Comparison of ENCODE assay signal across 10 mouse cellular contexts in the genomic region with DNA sequence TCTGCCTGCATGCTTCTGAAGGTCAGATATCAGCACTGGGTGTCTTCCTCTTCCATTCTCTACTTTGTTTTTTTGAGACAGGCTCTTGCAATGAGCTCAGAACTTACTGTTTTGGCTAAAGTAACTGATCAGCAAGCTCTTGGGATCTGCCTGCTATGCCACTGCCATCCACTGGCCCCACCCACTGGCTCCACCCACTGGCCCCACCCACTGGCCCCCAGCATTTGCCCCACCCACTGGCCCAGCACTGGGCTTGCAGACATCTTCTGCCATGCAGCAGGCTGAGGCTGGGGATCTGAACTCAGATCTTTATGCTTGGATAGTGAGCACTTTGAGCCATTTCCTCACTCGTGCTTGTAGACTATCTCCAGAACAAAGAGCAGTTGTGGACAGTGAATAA.
DNase-seq lines count a peak whose midpoint lies in the region; ATAC-seq lines count a peak whose summit lies in the region.
"Had no signal": no experiment of that assay in that cellular context is flagged by ENCODE, and none has a peak within 500 bp of the region (broad histone marks: within the 10 kb centered on the region; RNA-seq: fewer than 3 reads in every experiment).

No protein-coding gene starts in this region.

- DNase-seq in heart, embryonic 10.5 days (ENCODE audit: low spot score): no peak
- DNase-seq in heart, adult 8-10 months (ENCODE audit: low spot score): no peak
- peak; percentile 29 for DNase-seq in 416B (ENCODE audit: low read depth)
- DNase-seq in c-Kit-positive CD71-positive TER-119-positive erythroid progenitor cells, embryonic 14.5 days (ENCODE audit: low spot score): peak; percentile 29
- no peak for DNase-seq in spleen, adult 18-20 months
- no peak for DNase-seq in cerebellum, postnatal 10 days

- peaks cover 2% of the 10 kb centered on the region for H3K36me3 ChIP-seq in heart, embryonic 10.5 days
- peaks cover 3% of the 10 kb centered on the region; the same call in 1 of the 2 replicates for H3K36me3 ChIP-seq in liver, embryonic 12.5 days
- H3K36me3 ChIP-seq in midbrain, embryonic 15.5 days (replicated peaks): no peaks in the 10 kb centered on the region
- H3K36me3 ChIP-seq: embryonic facial prominence, embryonic 12.5 days had no signal

- H3K4me2 ChIP-seq in liver, embryonic 12.5 days: no peak overlapping the region
- no peak overlapping the region for H3K4me2 ChIP-seq in midbrain, embryonic 15.5 days
- H3K4me2 ChIP-seq: embryonic facial prominence, embryonic 12.5 days had no signal

- no peak overlapping the region for H3K4me3 ChIP-seq in heart, embryonic 10.5 days
- H3K4me3 ChIP-seq in liver, embryonic 12.5 days: no peak overlapping the region
- no peak overlapping the region for H3K4me3 ChIP-seq in midbrain, embryonic 15.5 days
- H3K4me3 ChIP-seq: embryonic facial prominence, embryonic 12.5 days had no signal

- peak; percentile 58; the same call in 1 of the 2 replicates for ATAC-seq in liver, embryonic 12.5 days
- no peak for ATAC-seq in midbrain, embryonic 15.5 days (replicated peaks)
- ATAC-seq: Patski had no signal

- no peak overlapping the region for H3K9ac ChIP-seq in liver, embryonic 12.5 days
- no peak overlapping the region for H3K9ac ChIP-seq in midbrain, embryonic 15.5 days
- H3K9ac ChIP-seq: embryonic facial prominence, embryonic 12.5 days had no signal

- H3K9me3 ChIP-seq in heart, embryonic 10.5 days: no peaks in the 10 kb centered on the region
- no peaks in the 10 kb centered on the region for H3K9me3 ChIP-seq in liver, embryonic 12.5 days (replicated peaks)
- H3K9me3 ChIP-seq in midbrain, embryonic 15.5 days: no peaks in the 10 kb centered on the region
- H3K9me3 ChIP-seq: embryonic facial prominence, embryonic 12.5 days had no signal

- WGBS in heart, embryonic 10.5 days: 24% methylated on average over 1 of the region's 1 CpGs
- WGBS in liver, embryonic 12.5 days (ENCODE audit: insufficient replicate concordance): 35% methylated on average over 1 of the region's 1 CpGs
- WGBS in midbrain, embryonic 15.5 days: 57% methylated on average over 1 of the region's 1 CpGs

- peaks cover 6% of the 10 kb centered on the region; the same call in 1 of the 2 replicates for H3K4me1 ChIP-seq in heart, embryonic 10.5 days
- H3K4me1 ChIP-seq in liver, embryonic 12.5 days: peaks cover 7% of the 10 kb centered on the region
- H3K4me1 ChIP-seq in midbrain, embryonic 15.5 days: no peaks in the 10 kb centered on the region
- H3K4me1 ChIP-seq: embryonic facial prominence, embryonic 12.5 days had no signal

- H3K27ac ChIP-seq in heart, embryonic 10.5 days: 0 out of 2 replicates have a peak overlapping the region, but pooled peaks have one; percentile 7
- H3K27ac ChIP-seq in liver, embryonic 12.5 days: no peak overlapping the region
- no peak overlapping the region for H3K27ac ChIP-seq in midbrain, embryonic 15.5 days
- H3K27ac ChIP-seq: embryonic facial prominence, embryonic 12.5 days had no signal

- H3K27me3 ChIP-seq in heart, embryonic 10.5 days (ENCODE audit: insufficient read depth, poor library complexity, severe bottlenecking): no peaks in the 10 kb centered on the region
- 0 out of 2 replicates have a peak, but pooled peaks cover 7% of the 10 kb centered on the region for H3K27me3 ChIP-seq in liver, embryonic 12.5 days (replicated peaks)
- no peaks in the 10 kb centered on the region for H3K27me3 ChIP-seq in midbrain, embryonic 15.5 days (replicated peaks)
- H3K27me3 ChIP-seq: embryonic facial prominence, embryonic 12.5 days; Patski had no signal

Comparison
In these comparisons a context has a peak if more than half of its experiments do, and no peak if none do; other contexts are left out.
1. DNase-seq: peak in 416B (single experiment) and c-Kit-positive CD71-positive TER-119-positive erythroid progenitor cells, embryonic 14.5 days (single experiment); none in heart, embryonic 10.5 days (single experiment), heart, adult 8-10 months (single experiment), spleen, adult 18-20 months (0 of 2) and cerebellum, postnatal 10 days (0 of 2).